Mouse (Mus musculus) heart, adult 11 months (tissue): ENCODE data around the gene Shank3.

Source experiments
- DNase-seq: peaks from one replicate; pipeline ENCODE4 v3.0.0; 2022

Gene Shank3

DNA sequence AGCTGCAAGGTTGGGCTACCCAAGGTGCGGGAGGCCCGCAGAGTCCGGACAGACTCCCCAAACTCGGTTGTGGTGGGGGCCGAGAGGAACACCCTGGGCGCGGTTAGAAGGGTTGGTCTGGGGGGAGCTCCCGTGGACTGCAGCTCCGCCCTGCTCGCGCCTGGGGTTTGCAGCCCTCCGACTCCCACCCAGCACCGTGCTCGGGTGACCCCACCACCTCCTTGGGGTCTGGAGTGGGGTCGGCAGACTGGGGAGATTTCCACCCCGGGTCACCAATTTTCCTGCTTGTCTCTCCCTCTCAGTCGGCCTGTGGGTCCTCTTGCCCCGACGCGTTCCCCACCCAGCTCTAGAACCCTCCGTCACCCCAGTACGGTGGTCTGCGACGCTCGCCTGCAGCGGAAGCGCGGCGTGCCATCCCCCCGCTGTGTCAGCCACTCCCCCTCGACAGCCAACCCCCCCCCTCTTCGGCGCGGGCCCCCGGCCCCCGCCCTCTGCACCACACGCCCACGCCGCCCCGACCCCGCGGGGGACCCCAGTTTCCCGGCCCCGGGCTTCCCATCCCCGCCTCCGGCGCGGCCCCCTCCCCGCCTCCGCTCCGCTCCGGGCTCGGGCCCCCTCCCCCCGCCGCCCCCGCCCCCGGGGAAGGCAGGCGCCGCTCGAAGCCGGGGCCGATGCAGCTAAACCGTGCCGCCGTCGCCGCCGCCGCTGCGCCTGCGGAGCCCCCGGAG is at the start of gene Shank3:
Gene Shank3 (plus strand): TSS at position 663 of the 728 bp plus-strand sequence.
- DNase-seq, result peak; percentile 94

DNA sequence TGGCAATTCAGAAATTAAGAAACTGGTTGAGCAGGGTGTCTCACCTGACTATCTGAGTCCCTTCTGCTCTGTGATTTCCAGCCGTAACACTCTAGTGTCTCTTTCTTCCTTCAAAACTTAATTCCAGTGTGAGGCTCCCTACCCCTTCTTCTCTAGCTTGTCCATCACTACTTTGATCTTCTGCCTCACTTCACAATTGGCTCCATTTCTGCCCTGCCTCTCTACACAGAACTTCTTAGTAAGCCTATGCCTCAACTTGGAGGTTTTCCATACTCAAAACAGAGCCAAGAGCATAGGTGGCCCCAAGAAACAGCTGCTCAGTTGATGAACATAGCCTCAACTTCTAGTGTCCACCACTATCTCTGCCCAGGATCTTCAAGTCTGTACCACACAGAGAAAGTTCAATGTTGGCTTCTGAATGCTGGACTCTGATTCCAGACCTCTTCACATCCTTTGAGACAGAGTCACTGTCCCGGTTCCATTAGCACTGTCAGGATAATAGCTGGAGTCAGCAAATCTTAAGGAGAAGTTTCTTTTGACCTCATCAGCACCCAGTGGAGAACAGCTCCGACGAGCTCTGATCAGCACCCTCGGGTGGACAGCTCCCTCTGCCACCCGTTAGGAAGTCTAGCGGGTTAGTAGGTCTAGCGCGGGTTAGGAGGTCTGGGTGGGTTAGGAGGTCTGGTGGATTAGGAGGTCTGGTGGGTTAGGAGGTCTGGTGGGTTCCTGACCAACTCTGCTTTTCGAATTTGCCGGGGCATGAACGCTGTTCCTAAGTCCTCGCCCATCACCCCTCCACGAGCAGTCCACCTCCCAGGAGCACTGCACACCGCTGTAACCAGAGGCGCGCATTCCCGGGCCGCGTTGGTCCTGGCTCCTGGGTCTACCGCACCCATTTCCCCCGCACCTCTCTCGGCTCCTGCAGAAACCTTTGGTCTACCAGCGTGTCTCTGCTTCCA is 46.2 kb upstream of the Shank3 start:
- peak; percentile 92 for DNase-seq

DNA sequence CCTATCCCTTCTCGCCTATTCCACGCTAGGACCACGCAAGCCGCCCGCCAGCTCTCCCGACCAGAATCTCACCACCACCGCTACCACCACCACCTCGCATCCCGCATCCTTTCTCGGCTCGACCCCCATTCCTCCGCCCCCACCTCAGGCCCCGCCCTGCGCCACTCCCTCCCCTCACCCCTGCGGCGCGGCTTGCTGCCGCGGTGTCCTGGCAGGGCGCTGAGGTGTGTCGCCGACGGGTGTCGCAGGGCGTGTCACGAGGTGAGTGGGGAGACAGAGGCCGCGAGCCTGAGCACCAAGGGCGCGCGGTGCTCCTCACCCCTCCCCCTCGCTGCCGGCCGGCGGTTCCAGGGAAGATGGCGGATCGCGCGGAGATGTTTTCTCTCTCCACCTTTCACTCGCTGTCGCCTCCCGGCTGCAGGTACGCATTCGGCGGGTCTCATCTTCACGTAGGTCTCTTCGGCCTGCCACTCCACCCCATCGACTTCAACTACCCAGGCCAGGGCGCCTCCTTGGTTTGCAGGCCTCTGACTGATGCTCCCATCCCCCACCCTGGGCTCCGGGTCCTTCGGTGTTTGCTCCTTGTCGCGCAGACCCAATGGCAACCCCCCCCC is 45.5 kb upstream of the Shank3 start, which contains the start of gene Mapk8ip2:
Gene Mapk8ip2 (plus strand): TSS at position 49 of the 614 bp plus-strand sequence.
- DNase-seq, result peak; percentile 87

DNA sequence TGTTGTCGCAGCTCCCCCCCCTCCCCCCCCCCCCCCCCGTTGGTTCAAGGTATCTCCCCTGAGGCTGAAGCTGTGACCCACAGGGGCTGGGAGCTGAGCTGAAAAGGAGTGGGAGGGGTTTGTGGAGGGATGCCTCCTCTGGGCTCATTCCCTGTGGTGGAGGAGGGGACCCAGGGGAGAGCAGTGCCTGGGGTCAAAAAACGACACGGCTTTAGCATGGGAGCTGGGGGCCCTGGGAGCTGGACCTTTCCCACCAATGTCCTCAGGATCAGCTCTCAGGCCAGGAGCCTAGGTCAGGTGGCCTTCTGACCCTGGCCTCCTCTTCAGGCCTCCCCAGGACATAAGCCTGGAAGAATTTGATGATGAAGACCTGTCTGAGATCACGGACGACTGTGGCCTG is 44.6 kb upstream of the Shank3 start:
- peak; percentile 74 for DNase-seq

DNA sequence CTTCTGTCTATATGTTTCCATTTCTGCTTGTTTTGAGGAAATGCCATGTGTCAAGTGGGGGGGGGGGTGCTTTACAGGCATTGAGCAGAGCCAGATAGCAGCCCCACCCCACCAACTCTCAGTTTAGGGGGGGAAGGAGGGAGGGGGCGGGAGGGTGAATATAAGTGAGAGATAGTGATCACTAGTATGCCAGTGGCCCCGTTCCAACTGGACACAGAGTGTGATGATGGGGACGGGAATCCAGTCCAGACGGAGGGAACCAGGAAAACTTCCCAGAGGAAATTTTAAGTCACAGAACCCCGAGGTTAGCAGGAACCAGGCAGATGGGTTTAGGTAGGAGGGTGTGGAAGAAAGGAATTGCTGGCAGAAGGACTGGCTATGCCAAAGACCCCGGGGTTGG is 43.8 kb upstream of the Shank3 start:
- peak; percentile 50 for DNase-seq

DNA sequence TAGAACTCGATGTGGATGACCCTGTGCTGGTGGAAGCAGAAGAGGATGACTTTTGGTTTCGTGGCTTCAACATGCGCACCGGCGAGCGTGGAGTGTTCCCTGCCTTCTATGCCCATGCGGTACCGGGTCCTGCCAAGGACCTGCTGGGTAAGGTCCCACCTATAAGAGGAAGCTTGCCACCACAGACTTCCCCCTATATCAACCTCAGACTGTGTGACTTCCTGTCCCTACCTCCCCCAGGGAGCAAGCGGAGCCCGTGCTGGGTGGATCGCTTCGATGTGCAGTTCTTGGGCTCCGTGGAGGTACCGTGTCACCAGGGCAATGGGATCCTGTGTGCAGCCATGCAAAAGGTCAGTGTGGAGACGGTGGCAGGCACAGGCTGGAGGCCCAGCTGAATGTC is 40.5 kb upstream of the Shank3 start:
- DNase-seq, result peak; percentile 79

DNA sequence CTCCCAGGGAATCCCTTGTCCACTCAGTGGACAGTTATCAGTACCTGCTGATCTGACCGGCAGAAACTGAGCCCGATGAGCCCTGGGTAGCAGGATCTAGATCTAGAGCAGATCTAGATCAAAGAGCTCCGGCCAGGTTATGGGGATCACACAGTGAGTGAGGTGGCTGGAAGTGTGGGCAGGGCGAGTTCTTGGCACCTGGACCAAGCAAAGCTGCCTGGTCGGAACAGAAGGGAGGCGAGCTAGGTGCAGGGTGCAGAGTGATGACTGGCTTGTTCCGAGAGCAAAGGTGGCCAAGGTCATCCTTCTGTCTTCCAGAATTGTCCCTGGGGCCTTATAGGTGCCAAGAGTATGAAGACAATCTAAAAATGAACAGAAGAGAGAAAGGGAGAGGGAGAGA is 39.6 kb upstream of the Shank3 start:
- peak; percentile 56 for DNase-seq

DNA sequence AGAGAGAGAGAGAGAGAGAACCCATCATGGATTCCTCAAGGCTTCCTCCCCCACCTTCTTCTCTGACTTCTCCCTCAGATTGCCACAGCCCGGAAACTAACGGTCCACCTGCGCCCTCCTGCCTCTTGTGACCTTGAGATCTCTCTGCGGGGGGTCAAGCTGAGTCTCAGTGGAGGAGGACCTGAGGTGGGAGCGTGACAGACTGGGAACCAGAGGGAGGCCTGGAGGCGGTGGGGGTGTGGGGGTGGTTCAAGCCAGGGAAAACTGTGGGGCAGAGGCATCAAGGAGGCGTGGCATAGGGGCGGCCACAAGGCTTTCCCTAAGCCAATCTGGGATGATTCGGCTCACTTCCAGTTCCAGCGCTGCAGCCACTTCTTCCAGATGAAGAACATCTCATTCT is 39.1 kb upstream of the Shank3 start:
- DNase-seq, result peak; percentile 77

DNA sequence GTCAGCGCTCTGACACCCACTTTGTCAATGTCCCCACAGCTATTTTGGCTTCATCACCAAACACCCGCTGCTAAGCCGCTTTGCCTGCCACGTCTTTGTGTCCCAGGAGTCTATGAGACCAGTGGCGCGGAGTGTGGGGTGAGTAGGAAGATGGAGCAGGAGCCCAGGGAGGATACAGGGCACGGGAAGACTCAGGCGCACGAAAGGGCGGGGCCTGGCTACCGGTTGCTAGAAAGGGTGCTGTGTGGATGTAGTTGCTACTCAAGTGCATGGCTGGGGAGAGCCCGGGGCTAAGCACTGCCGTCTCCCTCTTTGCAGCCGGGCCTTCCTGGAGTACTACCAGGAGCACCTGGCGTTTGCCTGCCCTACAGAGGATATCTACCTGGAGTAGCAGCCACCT is 38.1 kb upstream of the Shank3 start:
- peak; percentile 87 for DNase-seq

DNA sequence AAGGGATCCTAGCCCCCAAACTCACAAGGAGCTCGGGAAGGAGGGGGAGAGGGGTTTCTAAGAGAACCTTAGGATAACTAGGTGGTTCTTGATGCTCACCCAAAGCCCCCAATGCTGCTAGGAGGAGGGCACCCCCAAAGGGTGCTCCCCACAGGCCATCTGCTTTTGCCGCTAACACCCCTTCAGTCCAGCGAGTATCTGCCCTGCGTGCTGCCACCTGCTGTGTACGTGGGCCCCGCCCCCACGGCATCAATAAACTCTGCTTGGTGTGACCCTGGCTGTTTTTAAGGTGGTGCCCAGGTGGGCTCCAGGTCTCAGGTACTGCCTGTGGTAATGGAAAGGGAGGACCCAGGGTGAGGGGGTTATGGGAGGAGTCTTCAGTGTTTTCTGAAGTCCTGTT is 37.2 kb upstream of the Shank3 start:
- peak; percentile 71 for DNase-seq

DNA sequence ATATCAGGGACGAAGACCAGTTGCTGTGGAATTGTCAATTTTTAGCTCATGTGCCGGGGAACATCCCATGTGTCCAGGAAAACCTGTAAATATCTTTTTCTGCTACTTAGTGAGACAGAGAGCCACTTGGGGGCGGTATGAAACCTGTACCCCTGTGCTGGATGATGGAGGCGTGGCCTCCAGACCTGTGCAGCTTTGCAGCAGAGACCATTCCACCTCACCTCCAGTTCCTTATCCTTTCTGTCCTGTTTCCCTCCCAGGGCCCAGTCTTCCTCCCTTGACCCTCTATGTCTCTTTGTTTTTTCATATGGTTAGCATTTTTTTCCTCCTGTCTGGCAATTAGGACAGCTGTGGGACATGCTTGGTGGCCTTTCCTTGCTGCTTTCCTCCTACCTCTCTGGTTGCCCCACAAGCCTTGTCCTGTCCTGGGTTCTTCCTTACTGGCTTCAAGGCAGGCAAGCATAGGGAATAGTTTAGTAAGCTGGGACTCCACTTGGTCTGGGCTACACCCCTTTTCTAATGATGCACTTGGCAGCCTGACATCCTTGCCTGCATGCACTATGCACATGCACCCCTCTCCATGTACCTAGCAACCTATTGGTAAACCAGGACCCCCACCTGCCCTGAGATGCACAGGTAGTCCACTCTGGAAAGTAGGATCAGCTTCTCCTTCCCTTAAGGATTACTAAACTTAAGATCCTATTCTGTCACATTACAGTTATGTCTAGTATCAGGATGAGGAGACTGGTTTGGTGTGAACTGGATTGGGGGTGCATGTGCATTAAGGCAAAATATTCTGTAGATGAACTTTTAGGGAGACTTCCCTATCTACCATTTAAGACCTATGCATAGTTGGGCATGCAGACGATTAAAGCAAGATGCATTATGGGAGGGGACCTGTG is 35.8 kb upstream of the Shank3 start:
- peak; percentile 88 for DNase-seq

DNA sequence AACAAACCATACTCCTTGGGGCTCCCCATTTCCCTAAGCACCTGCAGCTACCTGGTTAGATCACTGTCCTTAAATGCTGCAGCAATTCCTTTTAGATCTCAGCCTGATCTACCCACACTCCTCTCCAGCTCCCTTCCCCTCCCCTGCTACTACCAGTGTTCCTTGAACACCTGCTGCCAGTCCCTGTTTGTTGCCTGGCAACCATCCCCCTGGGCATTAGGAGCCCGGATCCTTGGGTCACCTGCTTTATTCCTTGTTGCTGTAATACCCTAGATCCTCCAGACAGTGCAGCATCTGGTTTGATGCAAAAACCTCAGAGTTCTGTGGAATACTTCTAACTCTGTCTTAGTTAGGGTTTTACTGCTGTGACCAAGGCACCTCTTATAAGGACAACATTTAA is 34.4 kb upstream of the Shank3 start:
- DNase-seq, result peak; percentile 76

DNA sequence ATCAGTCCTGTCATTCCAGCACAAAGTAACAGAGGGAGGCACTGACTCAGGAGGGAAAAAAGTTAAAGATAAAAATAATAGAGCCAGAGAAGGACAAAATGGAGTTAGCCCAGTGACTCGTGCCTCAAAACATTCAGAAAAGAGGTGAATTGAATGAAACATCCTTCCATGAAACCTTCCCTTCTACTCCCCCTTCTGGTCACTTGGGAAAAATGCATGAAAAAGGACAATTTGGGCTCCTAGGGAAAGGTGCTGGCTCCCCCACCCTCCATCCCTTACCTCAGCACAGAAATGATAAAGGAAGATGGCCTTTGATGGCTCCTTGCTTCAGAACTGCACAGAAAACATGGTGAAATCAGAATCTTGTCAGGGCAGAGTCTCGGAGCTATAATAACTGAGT is 30.8 kb upstream of the Shank3 start:
- peak; percentile 69 for DNase-seq

DNA sequence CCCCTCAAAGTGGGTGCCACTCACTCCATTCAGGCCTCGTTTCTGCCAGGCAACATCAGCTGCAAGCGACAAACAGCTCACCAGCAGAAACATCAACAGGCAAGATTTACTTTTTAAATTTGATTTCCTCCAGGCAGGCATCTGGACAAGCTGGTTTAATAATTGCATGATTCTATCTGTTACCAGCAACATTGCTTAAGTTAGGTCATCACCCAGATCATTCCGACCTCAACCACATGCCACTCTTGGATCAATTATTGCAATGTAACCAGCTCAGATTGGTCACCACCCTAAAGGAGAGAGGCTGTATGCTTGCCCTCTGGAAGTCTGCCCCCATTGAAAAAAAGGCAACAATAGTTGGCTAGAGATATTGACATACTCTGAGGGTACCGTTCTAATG is 27.9 kb upstream of the Shank3 start:
- no peak for DNase-seq

DNA sequence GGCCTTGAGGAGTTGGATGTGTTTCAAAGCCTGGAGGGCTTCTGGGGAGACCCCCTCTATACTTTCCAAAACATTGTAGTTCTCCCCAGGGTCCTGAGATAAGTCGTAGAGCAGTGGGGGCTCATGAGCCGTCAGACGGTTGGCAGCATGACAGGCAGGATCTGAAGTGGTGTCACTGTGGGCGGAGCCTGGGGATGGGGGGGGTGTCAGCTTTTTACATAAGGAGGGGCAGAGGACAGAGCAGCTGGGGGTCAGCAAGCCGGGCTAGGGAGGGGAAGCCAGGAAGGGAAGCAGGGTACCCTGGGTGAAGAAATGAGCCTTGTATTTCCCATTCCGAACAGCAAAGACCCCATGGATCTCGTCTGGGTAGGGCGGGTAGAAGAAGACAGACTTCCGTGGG is 26.1 kb upstream of the Shank3 start:
- DNase-seq, result peak; percentile 91

DNA sequence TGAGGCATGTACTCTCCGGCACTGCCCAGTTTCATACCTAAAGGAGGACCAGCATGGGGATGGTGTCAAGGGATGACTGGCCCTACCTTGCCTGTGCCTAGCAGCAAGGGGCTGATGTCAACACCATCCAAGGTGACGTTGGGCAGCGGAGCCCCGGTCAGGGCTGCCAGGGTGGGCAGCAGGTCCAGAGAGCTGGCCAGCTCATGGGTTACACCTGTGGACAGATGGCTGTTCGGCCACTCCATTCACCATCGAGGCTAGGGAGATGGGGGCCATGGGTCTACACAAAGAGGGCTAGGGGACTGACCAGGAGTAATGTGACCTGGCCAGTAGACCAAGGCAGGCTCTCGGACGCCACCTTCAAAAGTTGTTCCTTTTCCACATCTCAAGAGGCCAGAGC is 25.5 kb upstream of the Shank3 start:
- peak; percentile 94 for DNase-seq

DNA sequence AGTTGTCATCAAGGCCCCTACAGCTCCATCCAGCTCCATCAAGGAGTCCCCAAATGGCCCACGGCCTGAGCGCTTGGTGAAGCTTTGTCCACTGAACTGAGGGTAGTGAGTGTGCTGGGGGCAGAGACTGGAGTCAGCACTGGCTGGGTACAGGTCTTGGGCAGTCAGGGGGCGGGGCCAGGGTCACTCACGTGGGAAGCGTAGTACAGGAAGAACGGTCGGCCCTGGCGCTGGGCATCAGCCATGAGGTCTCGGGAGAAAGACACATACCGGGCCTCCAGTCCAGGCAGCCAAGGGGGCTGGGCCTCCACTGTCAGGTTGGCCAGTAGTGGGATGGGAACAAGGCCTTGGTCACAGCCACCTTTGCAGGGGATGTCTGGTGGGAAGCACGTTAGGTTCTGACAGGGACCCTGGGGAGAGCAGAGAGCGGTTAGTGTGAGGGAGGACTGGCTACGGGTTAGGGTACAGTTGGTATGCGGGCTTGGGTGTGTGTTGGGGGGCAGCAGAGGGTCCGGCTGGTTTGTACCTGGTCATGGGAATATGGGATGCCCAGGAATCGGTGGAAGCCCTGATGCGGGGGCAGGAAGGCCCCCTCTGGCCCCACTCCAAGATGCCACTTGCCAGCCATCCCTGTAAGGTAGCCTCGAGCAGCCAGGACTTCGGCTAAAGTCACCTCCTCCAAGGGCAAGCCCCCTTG is 24.7 kb upstream of the Shank3 start:
- peak; percentile 94 for DNase-seq

DNA sequence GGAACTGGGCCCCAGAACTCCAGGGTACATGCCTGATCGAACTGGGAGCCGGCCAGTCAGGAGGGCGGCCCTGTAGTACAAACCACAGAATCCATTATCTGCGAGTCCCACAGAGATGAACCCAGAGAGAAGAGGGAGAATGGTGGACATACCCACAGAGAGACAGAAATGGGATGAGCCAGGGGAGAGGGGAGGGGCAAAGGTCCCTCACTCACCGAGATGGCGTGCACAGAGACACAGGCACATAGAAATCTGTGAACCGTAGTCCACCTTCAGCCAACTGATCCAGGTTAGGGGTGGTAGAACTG is 24.2 kb upstream of the Shank3 start:
- DNase-seq, result peak; percentile 95

DNA sequence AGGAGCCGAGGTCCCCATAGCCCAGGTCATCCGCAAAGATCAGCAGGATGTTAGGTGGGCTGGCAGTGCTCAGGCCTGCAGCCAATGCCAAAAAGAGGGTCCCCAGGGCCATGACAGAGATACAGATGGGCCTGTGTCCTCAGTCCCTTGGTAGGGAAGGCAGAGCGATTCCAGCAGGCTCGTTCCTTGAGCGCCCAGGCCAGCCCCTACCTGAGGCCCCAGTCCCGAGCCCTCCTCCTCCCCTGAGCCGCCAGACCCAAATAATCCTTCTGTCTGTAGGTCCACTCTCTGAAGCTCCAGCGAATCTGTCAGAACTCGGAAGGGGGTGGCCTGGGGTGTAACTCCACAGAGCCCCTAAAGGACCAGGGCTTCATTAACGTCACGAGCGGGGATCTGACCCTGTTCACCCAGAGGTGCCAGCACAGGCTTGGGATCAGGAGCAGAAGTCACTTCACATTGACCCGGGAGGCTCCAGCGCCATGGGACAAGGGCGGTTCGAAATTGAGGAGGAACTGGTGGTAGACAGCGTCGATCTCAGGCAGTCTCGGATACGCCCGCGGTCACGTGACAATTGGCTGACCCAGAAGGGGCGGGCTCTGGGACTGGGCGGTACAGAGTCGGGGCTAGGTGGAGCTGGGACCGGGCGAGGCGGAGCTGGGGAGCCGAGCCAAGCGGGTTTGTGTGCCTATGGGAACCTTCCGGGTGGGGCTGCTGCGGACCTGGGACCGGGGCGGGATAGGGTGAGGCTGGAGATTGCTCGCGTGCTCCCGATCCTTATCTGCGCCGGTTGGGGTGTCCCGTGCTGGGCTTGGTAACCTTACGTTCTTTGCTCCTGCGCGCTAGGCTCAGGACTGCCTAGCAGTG is 23.6 kb upstream of the Shank3 start:
- DNase-seq, result peak; percentile 100

DNA sequence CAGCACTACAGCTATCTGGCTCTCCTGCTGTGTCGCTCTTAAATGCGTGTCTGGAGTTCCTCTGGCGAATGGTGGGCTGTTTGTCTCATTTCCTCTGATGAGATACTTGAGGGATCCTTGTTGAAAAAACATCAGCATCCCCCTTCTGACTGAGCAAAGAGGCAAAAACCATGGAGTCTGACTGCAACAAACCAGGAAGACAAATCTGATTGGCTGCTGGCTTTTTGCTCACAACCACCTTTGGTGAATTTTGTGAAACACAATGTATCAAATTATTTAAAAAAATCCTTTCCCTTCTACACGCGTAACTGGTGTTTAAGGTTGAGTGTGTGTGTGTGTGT is 23.0 kb upstream of the Shank3 start:
- DNase-seq, result no peak

DNA sequence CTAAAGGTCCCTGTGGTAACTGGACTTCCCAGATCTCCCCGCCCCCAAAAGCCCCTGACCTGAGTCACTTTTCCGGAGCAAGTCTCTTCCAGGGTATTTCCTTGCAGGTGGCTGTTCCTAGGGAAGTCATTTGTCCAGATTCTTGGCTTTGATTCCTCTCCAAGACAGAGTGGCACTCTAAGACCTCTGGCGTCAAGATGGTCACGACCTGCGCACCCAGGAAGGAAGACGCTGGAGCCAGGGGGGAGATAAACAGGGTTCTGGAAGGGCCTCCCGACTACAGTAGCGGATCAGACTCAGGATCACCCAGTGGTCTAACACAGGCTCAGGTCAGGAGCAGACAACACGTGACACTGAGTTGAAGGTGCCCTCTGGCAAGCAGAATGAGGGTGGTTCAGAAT is 22.3 kb upstream of the Shank3 start, which contains the start of gene Arsa:
Gene Arsa (minus strand): TSS at position 335 of the 401 bp plus-strand sequence.
- peak; percentile 98 for DNase-seq
